Mouse (Mus musculus): Measurements from ENCODE around the gene Reps1. TPM values are rescaled to one million over a fixed set of nuclear protein-coding genes. Genes with fewer than 3 reads are reported as not detected.

Gene Reps1
- polyA plus RNA-seq, 1 experiment from 2014 or later = 12.9 TPM

Other genes starting within 250 kb of the Reps1 start
- 3.3 TPM in 2 replicates for gene Heca, start 107.8 kb upstream of the Reps1 start, polyA plus RNA-seq (2016; fragmentation: Nextera tagmentation; extraction: Ambion mirVana)
- 185 and 211 TPM in 2 replicates for gene Abracl, start 32.6 kb upstream of the Reps1 start, polyA plus RNA-seq (2016; fragmentation: Nextera tagmentation; extraction: Ambion mirVana)
- gene Ect2l, start 155.0 kb downstream of the Reps1 start, polyA plus RNA-seq (2016; fragmentation: Nextera tagmentation; extraction: Ambion mirVana) = 0.30 and 0.54 TPM in 2 replicates
- 5.9 and 8.3 TPM in 2 replicates for gene Ccdc28a, start 179.1 kb downstream of the Reps1 start, polyA plus RNA-seq (2016; fragmentation: Nextera tagmentation; extraction: Ambion mirVana)